In the genomic region with DNA sequence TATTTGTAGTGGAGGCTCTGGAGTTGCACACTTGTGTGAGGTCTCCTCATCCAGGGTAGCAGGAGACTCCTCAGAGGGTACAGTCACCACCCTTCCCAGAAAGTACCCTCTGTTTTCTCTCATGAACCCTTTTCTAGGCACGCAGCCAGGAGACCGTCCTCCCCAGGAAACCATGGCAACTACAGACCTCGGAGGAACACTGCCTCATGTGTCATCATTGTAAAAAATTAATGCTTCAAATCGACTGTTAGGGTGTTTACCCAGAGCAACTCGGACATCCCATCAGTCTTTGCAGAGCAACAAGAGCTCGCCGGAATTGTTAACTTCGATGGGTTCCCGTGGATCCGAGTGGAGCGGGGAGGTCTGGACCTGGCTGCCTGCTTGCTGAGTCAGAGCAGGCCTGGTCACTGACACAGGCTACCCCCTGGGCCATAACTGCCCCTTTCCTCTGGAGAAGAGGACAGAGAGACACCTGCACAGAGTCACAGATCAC, we compare ENCODE assay signal across 10 mouse cellular contexts.
DNase-seq lines count a peak whose midpoint lies in the region; ATAC-seq lines count a peak whose summit lies in the region.
"Had no signal": no experiment of that assay in that cellular context is flagged by ENCODE, and none has a peak within 500 bp of the region (broad histone marks: within the 10 kb centered on the region; RNA-seq: fewer than 3 reads in every experiment).

No protein-coding gene starts in this region.

- no peaks in the 10 kb centered on the region for H3K9me3 ChIP-seq in heart, embryonic 12.5 days (replicated peaks)

- H3K9ac ChIP-seq in heart, embryonic 12.5 days: no peak overlapping the region

- no peaks in the 10 kb centered on the region for H3K27me3 ChIP-seq in heart, embryonic 12.5 days (replicated peaks)

- ATAC-seq in heart, embryonic 12.5 days (ENCODE audit: insufficient number of reproducible peaks, low FRiP score): peak; percentile 40; the same call in 1 of the 2 replicates

- intact Hi-C loops in gastrocnemius, postnatal 14 days (cut with DNase I; ENCODE audit: low total_unique reads): no loop called here

- H3K36me3 ChIP-seq in heart, embryonic 12.5 days: no peaks in the 10 kb centered on the region

- WGBS in heart, embryonic 12.5 days: 44% methylated on average over 11 of the region's 11 CpGs

- peak overlapping the region; percentile 69 for H3K27ac ChIP-seq in heart, embryonic 12.5 days (ENCODE audit: poor library complexity, severe bottlenecking)
- H3K27ac ChIP-seq: macrophage had no signal

- H3K4me1 ChIP-seq in heart, embryonic 12.5 days (replicated peaks): peaks cover 37% of the 10 kb centered on the region

- peak; percentile 37 for DNase-seq in gastrocnemius, postnatal 14 days
- no peak for DNase-seq in gastrocnemius, postnatal 10 days
- DNase-seq in NIH3T3 (ENCODE audit: low read depth): peak; percentile 90
- peak; percentile 69 for DNase-seq in kidney, postnatal 10 days
- DNase-seq in lung, postnatal 10 days: peak; percentile 82
- peak; percentile 75 for DNase-seq in testis, postnatal 10 days (ENCODE audit: low spot score)
- no peak for DNase-seq in spleen, postnatal 4 days (ENCODE audit: low spot score in 2 of 2)

- H3K4me3 ChIP-seq in heart, embryonic 12.5 days: no peak overlapping the region
- H3K4me3 ChIP-seq: erythroblast, embryonic 14.5 days had no signal

- H3K4me2 ChIP-seq in heart, embryonic 12.5 days: no peak overlapping the region

Comparison
In these comparisons a context has a peak if more than half of its experiments do, and no peak if none do; other contexts are left out.
1. DNase-seq: peak in gastrocnemius, postnatal 14 days (single experiment), NIH3T3 (single experiment), kidney, postnatal 10 days (single experiment), lung, postnatal 10 days (single experiment) and testis, postnatal 10 days (single experiment); none in gastrocnemius, postnatal 10 days (single experiment) and spleen, postnatal 4 days (0 of 2).